Mouse (Mus musculus): ENCODE results near the gene Dyrk1a.

DNA sequence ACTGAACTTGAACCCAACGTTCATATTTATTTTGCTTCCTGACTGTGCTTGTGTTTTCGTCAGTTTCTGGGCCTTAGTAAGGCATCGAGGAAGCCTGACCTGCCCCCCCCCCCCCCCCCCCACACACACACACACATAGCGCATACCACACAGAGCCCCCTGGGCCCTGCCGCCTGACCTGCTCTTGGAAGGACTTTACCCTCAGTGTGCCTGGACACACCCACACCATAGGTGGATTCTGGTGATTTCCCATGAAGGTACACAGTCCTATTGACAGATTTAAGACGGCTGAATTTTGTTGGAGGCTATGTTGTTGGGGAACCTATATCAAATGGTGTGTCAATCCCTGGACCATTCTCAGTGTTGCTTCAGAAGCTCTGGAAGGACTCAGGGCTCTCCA, 63.2 kb downstream of the Dyrk1a start:
- TF ChIP-seq ZC3H11A (IDR thresholded peaks at IDR 0.05; ENCODE audit: borderline replicate concordance, low read depth, low read length) (no peak), HCFC1 (IDR thresholded peaks at IDR 0.05; ENCODE audit: borderline replicate concordance, insufficient read depth, low read length) (no peak), ZNF384 (IDR thresholded peaks at IDR 0.05; ENCODE audit: low read depth, low read length) (no peak)
